Mouse (Mus musculus): ENCODE data around the gene Klf15. TPM values are rescaled to one million over a fixed set of nuclear protein-coding genes. Genes with fewer than 3 reads are reported as not detected.

Gene Klf15
- 10 to 100 TPM; 15.2 to 39.8 TPM for total RNA-seq (2021)
- long read RNA-seq, experiment 1, transcript Klf15-201 (3 exons, 2,373 nt) = major isoform, 87 of 109 reads
- long read RNA-seq, experiment 1, partial matches to known transcripts = 10 of 109 reads
- long read RNA-seq, experiment 1, other reads (novel, unspliced or antisense) = 9 of 109 reads
- long read RNA-seq, experiment 2, transcript Klf15-201 (3 exons, 2,373 nt) = major isoform, 84 of 101 reads
- long read RNA-seq, experiment 2, partial matches to known transcripts = 1 of 101 reads
- long read RNA-seq, experiment 2, other reads (novel, unspliced or antisense) = 14 of 101 reads

DNA sequence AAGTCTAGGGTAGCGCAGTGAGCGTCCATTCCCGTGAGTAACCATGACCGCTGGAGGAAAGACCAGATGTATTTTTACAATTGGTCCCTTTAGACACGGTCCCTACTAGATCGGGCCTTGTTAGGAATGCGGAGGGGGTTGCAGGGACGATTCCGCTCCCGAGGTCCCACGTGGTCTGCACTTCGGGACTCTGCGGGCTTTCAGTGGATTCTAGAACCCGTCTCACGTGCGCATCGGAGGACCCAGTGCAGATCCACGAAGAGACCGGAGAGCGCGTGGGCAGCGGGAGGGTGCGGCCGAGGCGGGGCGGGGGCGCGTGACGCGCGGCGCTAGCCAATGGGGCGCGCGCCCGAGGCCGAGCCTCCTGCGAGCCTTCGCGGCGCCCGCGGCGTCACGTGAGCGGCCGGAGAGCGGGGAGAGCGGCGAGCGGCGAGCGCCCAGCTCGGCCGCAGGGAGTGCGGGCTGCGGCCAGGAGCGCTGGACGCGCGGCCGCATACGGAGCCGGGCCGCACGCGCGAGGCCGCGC is at the start of gene Klf15:
TSS of gene Klf15 (plus strand) at position 396 of the 526 bp plus-strand sequence.
- peak; percentile 86 for DNase-seq
- intact Hi-C loops (cut with DNase I; ENCODE audit: low total_unique reads) = no loop called here

DNA sequence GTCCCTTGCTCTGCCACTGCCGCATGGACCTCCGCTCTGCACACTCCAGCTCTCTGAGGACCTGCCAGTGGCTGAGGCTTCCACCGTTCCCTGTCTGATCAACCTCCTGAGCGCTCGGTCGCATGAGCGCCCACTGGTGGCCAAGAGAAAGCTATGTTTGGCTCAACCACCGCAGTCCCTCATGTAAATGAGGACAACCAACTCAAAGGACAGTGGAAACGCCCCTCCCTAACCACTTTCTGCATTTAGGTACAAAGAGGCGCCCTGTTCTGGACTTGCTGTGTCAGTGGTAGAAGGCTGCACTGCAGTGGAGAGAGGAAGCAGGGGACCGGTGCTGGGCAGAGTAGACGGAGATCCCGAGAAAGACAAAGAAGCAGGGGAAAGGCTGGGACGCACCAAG is 39.8 kb upstream of the Klf15 start:
- DNase-seq = peak; percentile 82
- intact Hi-C loops (cut with DNase I; ENCODE audit: low total_unique reads) = loop anchor here (10.0 kb wide), 2 partner anchors 78 to 748 kb away; no protein-coding TSS in a partner anchor

DNA sequence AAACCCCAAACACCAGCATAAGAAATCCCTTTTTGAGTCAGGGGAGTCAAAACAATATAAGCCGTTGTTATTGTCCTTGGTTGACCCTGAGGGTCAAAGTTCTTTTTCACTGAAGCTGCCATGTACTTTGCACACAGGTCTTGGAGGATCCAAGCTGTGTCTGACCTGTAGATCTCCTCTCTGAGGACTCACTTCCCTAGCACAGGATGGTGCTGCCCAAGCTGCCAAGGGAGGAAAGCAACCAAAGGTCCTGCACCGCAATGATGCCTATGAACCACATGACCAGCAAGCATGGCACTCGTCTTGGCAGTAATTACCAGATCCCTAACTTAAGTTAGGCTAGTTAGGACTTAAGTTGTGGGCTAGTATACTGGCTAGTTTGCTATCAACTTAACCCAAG is 37.0 kb upstream of the Klf15 start:
- no peak for DNase-seq
- intact Hi-C loops (cut with DNase I; ENCODE audit: low total_unique reads) = loop anchor here (10.0 kb wide), 2 partner anchors 81 to 751 kb away; no protein-coding TSS in a partner anchor

DNA sequence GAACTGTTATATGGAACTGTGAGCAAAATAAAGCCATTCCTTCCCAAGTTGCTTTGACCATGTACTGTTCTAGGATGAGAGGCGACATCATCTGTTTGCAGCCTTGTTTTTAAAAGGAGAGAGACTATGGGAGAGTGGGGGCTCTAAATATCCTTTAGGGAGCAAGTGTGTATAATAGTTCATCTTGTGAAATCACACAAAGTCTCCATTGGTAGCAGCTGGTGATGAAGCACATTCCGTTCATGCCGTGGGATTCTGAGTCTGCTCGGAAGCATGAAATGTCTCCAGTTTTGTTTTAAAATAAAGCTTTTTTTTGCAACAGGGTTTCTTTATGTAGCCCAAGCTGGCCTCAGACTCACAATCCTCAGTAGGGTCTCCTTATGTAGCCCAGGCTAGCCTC is 36.4 kb upstream of the Klf15 start:
- no peak for DNase-seq
- intact Hi-C loops (cut with DNase I; ENCODE audit: low total_unique reads) = loop anchor here (10.0 kb wide), 2 partner anchors 81 to 751 kb away; no protein-coding TSS in a partner anchor

DNA sequence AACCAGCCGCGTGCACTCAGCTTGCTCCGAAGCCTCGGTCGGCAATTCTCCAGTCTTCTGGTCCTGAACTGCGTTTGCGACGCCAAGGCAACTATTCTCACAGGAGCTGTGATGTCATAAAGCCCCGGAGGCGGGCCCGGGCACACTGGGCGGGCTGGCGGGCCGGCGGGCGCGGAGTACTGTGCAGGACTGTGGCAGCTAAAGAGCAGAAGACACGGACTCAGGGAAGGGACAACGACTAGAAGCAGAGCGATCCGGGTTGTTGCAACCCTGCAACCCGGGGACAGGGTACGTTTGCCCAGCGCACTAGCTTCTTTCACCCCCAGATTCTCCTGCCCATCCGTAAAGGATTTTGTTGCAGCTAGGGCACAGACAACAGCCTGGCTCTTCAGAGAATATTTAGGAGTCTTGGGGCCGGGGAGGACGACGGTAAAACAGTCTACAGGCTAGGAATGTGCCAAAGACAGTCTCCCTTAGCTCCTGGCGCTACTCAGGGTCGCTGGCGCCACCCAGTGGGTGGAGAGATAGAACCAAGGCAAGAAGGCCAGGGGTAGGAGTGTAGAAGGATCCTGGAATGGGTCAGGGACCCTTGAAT is 33.9 kb upstream of the Klf15 start, which contains the start of gene Cfap100:
TSS of gene Cfap100 (minus strand) at position 418 of the 595 bp plus-strand sequence.
- intact Hi-C loops (cut with DNase I; ENCODE audit: low total_unique reads) = loop anchor here (2.0 to 10.0 kb wide), 3 partner anchors 60 to 754 kb away; partner anchors contain the start of gene Zxdc
- peak; percentile 79 for DNase-seq

DNA sequence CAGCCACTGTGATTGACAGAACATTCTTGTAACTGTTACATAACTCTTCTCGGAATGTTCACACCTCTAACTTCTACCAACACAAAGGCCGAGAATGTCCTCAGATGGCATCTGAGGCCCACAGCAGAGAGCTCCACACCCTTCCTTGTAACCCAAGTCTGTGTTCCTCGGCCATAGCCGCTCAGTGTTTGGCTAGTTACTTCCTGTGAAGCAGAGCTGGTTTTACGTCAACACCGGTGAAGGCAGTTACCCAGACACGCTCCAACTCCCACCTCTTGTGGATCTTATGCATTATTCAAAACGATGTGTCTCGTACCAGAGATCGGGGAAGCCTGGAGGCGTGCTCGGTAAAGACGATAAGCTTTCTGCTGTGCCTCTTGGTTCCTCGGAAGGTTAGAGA is 32.5 kb upstream of the Klf15 start:
- DNase-seq = no peak
- intact Hi-C loops (cut with DNase I; ENCODE audit: low total_unique reads) = loop anchor here (2.0 to 10.0 kb wide), 4 partner anchors 61 to 755 kb away; partner anchors contain the start of gene Zxdc

DNA sequence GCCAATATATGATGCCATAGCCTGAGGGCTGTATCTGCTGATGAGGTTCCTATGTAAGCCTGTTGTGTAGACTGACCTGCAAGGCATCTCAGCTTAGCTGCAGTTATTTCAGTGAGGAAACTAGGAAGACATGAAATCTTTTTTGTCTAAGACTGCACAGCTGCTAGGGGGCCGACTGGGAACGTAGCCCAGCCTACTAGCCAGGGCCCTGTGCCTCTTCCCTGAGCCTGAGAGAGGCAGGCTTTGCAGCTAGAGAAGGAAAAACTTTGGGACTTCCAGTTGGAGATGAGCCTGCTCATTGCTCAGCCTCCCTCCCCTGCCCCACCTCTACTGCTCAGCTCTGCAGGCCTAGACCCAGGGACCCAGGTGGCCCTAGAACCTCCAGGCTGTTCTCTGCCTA is 30.9 kb upstream of the Klf15 start:
- intact Hi-C loops (cut with DNase I; ENCODE audit: low total_unique reads) = loop anchor here (5.0 kb wide), 1 partner anchor 106 kb away; no protein-coding TSS in a partner anchor
- DNase-seq = peak; percentile 66

DNA sequence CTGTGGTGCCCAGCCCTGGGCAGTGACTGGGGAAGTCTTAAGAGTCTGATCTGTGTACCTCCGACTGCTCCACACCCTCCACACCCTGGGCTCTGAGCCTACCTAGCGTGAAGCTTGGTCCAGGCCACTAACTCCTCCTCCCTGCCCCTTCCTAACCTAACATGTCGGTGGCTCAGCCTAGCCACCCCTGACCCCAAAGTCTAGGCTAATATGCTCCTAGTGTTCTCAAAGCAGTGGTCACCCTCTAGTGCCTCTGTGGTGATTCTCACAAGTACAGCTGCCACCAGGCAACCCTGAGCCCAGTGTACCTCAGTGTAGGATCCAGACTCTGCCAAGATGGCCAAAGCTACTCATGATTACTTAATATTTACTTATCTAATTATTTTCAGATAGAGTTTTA is 27.7 kb upstream of the Klf15 start:
- intact Hi-C loops (cut with DNase I; ENCODE audit: low total_unique reads) = loop anchor here (5.0 kb wide), 1 partner anchor 103 kb away; no protein-coding TSS in a partner anchor
- no peak for DNase-seq

DNA sequence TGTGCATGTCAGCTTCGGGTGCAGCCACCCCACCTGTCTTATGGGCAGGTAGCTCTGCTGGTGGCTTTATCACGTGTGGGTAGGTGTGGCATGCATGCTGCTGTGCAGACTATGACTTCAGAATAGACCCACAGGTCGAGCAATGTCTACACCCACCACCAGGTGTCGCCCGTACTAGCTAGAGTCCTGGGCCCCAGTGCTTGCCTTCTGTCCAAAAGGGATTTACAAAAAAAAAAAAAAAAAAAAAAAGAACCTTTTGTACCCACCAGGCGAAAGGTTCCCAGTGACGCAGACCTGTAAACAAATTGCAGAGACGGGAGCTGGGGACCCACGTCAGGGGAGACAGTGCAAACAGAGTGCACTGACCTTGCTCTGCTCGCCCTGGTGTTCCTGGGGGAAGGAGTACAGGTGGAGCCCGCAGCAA is 27.2 kb upstream of the Klf15 start:
- peak; percentile 80 for DNase-seq
- intact Hi-C loops (cut with DNase I; ENCODE audit: low total_unique reads) = no loop called here

DNA sequence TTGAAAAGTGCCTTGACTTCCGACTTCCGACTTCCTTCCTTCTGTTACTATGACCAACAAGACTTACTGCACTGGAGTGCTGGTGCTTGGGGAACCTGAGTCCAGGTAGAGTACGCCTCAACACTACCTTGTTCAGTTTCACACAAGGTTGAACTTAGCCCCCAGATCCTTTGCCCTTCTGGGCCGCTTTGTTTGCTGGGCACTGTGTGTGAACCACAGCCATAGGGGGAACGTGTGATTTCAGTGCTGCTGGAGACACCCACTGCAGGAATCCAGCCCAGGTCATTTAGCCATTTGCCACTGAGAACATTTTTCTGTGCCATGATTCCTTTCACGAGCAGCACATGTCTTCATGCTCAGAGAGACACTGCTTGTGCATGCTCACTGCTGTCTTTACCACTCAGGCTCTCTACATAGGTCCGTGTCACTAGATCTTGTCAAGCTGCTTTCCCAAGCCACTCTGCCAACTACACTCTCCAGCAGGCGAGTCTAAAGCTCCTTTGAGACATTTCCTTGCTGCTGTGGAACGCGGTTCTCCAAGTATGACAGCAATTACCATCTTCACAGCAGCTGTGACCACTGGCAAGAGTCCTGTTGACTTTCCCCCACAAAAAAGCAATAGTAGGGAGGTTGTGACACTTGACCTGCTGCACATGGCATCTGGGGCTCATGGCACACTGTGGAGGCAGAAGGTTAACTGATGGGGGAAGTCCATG is 26.0 kb upstream of the Klf15 start:
- no peak for DNase-seq
- intact Hi-C loops (cut with DNase I; ENCODE audit: low total_unique reads) = no loop called here

DNA sequence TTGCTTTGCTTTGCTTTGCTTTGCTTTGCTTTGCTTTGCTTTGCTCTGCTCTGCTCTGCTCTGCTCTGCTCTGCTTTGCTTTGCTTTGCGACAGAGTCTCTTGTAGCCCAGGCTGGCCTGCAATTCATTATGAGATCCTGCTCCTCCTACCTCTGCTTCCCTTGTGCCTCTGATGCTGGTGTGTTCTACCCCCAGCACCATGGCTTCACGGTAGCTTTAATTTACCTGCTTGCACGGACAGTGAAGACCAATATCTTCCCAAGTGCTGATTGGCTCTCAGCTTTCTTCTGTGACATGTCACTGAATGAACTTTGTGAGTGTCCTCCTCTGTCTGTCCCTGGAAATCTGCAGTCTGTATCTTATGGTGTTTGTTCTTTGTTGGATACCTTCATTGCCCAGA is 25.3 kb upstream of the Klf15 start:
- intact Hi-C loops (cut with DNase I; ENCODE audit: low total_unique reads) = no loop called here
- no peak for DNase-seq

DNA sequence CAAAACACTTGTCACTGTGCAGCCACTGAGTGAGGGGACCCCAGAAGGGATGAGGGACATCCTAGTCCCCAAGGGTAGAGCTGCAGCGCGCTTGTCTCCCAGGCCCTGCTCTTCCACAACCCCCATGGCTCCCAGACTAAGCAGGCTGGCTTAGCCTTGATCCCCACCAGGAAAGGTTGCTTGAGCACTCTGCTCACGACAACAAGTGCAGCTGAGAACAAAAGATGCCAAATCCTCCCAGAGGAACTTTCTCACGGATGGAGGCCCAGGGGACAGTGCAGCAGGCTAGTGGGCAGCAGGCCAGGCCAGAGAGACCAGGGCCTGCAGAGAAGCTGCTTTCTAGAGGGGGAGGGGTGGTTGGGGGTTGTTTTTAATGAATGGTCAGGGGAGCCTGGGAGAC is 15.5 kb upstream of the Klf15 start:
- intact Hi-C loops (cut with DNase I; ENCODE audit: low total_unique reads) = loop anchor here (5.0 kb wide), 1 partner anchor 70 kb away; no protein-coding TSS in a partner anchor
- DNase-seq = no peak

DNA sequence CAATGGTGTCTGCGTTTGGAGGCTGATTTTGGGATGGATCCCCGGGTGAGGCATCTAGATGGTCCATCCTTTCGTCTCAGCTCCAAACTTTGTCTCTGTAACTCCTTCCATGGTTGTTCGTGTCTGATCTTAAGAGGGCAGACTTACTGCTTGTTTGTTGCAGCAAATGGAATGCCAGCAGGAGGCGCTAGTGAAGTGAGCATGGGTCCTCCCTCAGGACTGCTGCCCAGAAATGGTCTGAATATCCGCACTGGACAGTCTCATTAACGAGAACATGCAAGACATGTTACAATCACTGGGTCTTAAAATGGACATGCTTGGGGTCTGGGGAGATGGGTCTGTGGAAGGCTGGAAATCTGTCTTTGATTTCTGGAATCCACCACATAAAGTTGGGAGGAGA is 12.2 kb upstream of the Klf15 start:
- peak; percentile 89 for DNase-seq
- intact Hi-C loops (cut with DNase I; ENCODE audit: low total_unique reads) = no loop called here

DNA sequence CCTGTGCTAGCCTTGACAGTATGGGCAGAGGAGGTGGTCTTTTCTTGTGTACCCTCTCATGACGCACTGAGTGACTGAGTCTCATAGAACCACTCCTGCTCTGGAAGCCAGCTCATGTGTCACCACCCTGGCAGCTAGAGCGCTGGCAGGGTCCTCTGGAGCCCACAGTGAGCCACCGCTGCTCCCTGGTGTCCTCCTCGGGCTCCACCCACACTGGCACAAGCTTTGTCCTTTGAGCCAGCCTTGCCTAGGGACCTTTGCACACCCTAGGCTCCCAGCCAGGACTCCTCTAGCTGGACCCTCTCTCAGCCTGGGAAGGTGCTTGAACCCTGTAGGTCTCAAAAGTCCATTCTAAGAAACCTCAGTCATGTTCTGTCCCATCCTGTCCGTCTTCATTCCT is 11.7 kb upstream of the Klf15 start:
- intact Hi-C loops (cut with DNase I; ENCODE audit: low total_unique reads) = no loop called here
- peak; percentile 76 for DNase-seq

DNA sequence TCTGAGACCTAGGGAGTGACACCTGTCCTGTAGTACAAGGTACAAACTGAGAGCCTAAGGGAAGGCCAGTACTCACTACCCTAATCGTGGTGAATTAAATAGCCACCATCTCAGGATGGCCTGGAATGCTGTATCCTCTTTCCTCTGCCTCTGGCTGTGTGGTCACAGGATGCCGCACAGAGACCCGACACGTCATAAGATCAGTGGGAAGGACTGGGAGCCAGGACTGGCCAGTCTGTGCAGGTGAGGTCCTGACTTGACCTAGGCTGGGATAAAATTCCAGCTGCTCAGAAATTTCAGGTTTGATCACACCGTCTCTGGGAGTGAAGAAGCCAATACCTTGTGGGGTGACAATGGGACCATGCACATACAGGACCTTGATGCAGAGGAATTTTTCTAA is 10.9 kb upstream of the Klf15 start:
- DNase-seq = no peak
- intact Hi-C loops (cut with DNase I; ENCODE audit: low total_unique reads) = no loop called here

DNA sequence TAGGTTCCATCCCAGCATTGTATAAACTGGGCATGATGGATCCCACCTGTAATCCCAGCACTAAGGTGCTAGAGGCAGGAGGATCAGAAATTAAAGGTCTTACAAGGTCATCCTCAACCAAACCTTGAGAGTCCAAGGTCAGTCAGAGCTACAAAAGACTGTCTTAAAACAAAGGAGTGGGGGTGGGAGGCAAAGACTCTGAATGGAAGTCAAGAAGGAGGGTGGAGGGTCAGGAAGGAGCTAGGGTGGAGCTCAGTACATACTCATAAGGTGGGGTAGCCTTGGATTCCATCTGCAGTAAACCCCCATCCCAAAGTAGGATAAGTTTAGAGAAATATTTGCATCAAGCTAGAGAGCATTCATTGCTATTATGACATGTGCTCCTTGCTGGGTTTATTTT is 9.8 kb upstream of the Klf15 start:
- intact Hi-C loops (cut with DNase I; ENCODE audit: low total_unique reads) = no loop called here
- DNase-seq = no peak

DNA sequence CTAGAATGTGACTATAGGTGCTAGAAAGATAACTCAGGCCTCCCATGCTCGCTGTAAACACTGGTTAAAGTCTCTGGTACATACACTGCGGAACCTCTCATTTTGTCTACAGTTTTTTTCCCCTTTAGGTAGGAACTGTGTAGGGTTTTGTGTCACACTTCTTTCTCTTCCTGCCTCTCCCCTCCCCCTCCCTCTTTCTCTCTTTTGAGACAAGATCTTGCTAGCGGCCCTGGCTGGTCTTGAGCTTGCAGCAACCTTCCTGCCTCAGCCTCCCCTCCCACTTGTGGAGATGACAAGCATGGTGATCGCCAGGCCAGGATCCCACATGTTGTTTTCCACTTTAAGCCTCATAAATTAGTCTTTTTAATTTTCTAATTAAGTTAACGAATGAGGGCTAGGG is 8.6 kb upstream of the Klf15 start:
- DNase-seq = no peak
- intact Hi-C loops (cut with DNase I; ENCODE audit: low total_unique reads) = no loop called here

DNA sequence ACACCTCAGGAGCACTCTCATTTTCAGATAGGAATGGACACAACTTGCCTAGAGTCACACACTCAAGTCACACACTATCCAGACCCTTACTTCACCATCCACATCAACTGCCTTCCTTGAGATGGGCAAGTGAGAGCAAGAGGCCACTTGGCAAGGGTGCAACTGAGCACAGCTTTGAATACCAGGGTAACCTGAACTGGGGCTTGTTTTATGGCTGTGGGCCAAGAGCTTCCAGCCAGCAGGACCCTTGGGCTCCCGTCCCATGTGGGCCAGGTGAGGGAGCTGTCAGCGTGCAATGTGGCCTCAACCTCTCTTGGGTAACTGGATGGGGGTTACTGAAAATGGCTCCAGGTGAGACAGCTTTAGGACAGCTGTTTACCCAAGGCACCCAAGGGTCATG is 5.0 kb upstream of the Klf15 start:
- DNase-seq = no peak
- intact Hi-C loops (cut with DNase I; ENCODE audit: low total_unique reads) = no loop called here

DNA sequence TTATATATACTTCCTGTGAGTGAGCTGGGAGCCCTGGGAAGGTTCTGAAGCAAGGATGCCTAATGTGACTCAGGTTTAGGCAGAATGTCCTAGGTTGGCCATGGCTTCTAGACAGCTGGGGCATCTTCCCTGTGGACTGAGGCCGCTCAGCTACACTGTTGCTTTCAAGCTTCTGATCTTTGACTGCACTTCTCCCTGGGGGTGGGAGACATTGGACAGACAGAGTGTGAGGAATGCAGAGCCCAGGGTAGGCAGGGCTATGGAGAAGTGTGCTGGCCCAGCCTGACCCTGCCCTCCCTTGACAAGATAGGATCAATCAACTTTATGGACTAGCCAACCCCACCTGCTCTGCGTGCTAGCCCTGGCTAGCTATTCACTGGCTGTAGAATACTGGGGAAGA is 1.2 kb upstream of the Klf15 start:
- DNase-seq = no peak
- intact Hi-C loops (cut with DNase I; ENCODE audit: low total_unique reads) = no loop called here

DNA sequence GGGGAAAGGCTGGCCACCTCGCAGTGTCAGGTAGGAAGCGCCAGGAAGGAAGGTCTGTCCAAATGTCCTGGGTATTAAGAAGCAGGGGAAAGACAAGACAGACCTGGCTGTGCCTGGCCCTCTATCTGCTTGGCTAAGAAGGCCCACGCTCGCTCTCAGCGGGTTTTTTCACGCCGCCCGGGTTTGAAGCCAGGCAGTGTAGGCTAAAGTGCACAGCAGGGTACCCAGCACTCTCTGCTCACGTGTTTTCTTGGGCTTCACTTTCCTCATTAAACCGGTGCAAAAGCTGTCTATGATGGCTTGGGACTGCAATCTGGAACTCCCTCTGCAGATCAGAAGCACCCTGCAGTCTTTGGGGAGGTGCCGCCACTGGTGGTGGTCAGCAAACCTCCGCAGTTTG is 605 bp upstream of the Klf15 start:
- DNase-seq = no peak
- intact Hi-C loops (cut with DNase I; ENCODE audit: low total_unique reads) = no loop called here
